Mouse (Mus musculus) hindbrain, postnatal 0 days (tissue): ENCODE results near the gene Tmem52. TPM values are rescaled to one million over a fixed set of nuclear protein-coding genes. Genes with fewer than 3 reads are reported as not detected.
"Not testable (repeated sequence)": the region's sequence is repeated elsewhere in the genome, so short reads cannot be mapped to it uniquely, and the experiment has no call there.

Source experiments
- ATAC-seq: fragments of 200-750 bp; cut with Nextera tagmentation; 2 replicates; pipeline ENCODE4 v1.8.0; 2017; ENCODE audit warnings: mild to moderate bottlenecking, moderate TSS enrichment, moderate library complexity
- DNase-seq: peaks from one replicate; pipeline ENCODE4 v3.0.0-alpha.2; 2015; ENCODE audit warnings: low spot score
- H3K27ac ChIP-seq: fragments of 300-500 bp; sonication (generic); 2 replicates; pipeline ENCODE4 v1.5.1; 2014; ENCODE audit warnings: mild to moderate bottlenecking
- H3K27me3 ChIP-seq: fragments of 300-500 bp; sonication (generic); 2 replicates; pipeline ENCODE4 v1.6.1; 2014; ENCODE audit warnings: low read length, mixed read lengths; ENCODE audit not compliant: insufficient read depth
- H3K36me3 ChIP-seq: fragments of 300-500 bp; sonication (generic); 2 replicates; pipeline ENCODE4 v1.6.1; 2014; ENCODE audit warnings: low read length, mixed read lengths; ENCODE audit not compliant: insufficient read depth
- H3K4me1 ChIP-seq: fragments of 300-500 bp; sonication (generic); 2 replicates; pipeline ENCODE4 v1.6.1; 2014; ENCODE audit warnings: antibody characterized with exemption, low read length, mixed read lengths; ENCODE audit not compliant: insufficient read depth
- H3K4me2 ChIP-seq: fragments of 300-500 bp; sonication (generic); 2 replicates; pipeline ENCODE4 v1.6.1; 2014; ENCODE audit warnings: low read depth, mild to moderate bottlenecking, low read length, moderate library complexity, mixed read lengths
- H3K4me3 ChIP-seq: fragments of 300-500 bp; sonication (generic); 2 replicates; pipeline ENCODE4 v1.5.1; 2014; ENCODE audit warnings: low read length
- H3K9ac ChIP-seq: fragments of 300-500 bp; sonication (generic); replicated peaks from 2 replicates; pipeline ENCODE4 v1.6.1; 2014; ENCODE audit warnings: mild to moderate bottlenecking, low read length, moderate library complexity, mixed read lengths
- H3K9me3 ChIP-seq: fragments of 300-500 bp; sonication (generic); 2 replicates; pipeline ENCODE4 v1.6.1; 2016; ENCODE audit warnings: low read length, mixed read lengths
- CTCF ChIP-seq: IDR thresholded peaks from 2 replicates; pipeline ENCODE4 v1.5.1; 2016; ENCODE audit warnings: antibody characterized with exemption, control low read depth, low read depth
- WGBS: fragments of 180-500 bp; shearing (Covaris S2); extraction: QIAGEN DNeasy Blood & Tissue Kit; methylation state at CpG from one replicate; pipeline ENCODE4 v1.1.7; 2014; 5-methylcytosine and 5-hydroxymethylcytosine counted together
- polyA plus RNA-seq: library from polyadenylated mRNA; unstranded; fragments of >200 nt; fragmentation: Nextera tagmentation; extraction: Ambion mirVana; gene quantifications from 2 replicates; pipeline ENCODE4 v1.2.1, GENCODE M21; 2015
- total RNA-seq: library from RNA; depleted of rRNA; stranded (reverse); fragments of >200 nt; gene quantifications from 2 replicates; pipeline ENCODE4 v1.2.3, GENCODE M21; 2014

Tmem52 gene
- total and polyA plus RNA-seq, 2 experiments from 2014 or later = 0.46 to 3.7 TPM

- H3K27ac ChIP-seq = no peak overlapping the region
- no peaks in the 10 kb centered on the region for H3K27me3 ChIP-seq
- TF ChIP-seq CTCF = no peak
- H3K9ac ChIP-seq = no peak overlapping the region
- no peak overlapping the region for H3K4me2 ChIP-seq
- peaks cover 5% of the 10 kb centered on the region; the same call in 1 of the 2 replicates for H3K4me1 ChIP-seq
- 90% methylated on average over 7 of the region's 7 CpGs for WGBS
- ATAC-seq (no peak), DNase-seq (no peak)
- H3K36me3 ChIP-seq = no peaks in the 10 kb centered on the region
- H3K4me3 ChIP-seq = no peak overlapping the region
- no peaks in the 10 kb centered on the region for H3K9me3 ChIP-seq
Observed at GRCm38 (mm10) chr4:155470997-155471396, 2.1 kb downstream of the Tmem52 start.

GRCm38 (mm10) chr4:155471406-155471805, 2.5 kb downstream of the Tmem52 start:
- ATAC-seq (no peak), DNase-seq (no peak)
- H3K27me3 ChIP-seq = no peaks in the 10 kb centered on the region
- TF ChIP-seq CTCF = no peak
- H3K4me3 ChIP-seq = no peak overlapping the region
- H3K27ac ChIP-seq = no peak overlapping the region
- WGBS = 86% methylated on average over 7 of the region's 7 CpGs
- no peaks in the 10 kb centered on the region for H3K36me3 ChIP-seq
- no peak overlapping the region for H3K4me2 ChIP-seq
- H3K4me1 ChIP-seq = peaks cover 5% of the 10 kb centered on the region; the same call in 1 of the 2 replicates
- H3K9ac ChIP-seq = no peak overlapping the region
- no peaks in the 10 kb centered on the region for H3K9me3 ChIP-seq

- 55% methylated on average over 3 of the region's 3 CpGs for WGBS
- DNase-seq = peak; percentile 36
Observed at GRCm38 (mm10) chr4:155472716-155473290, 3.9 kb downstream of the Tmem52 start.

GRCm38 (mm10) chr4:155473319-155473718, 4.4 kb downstream of the Tmem52 start:
- no peaks in the 10 kb centered on the region for H3K36me3 ChIP-seq
- H3K4me1 ChIP-seq = peaks cover 5% of the 10 kb centered on the region; the same call in 1 of the 2 replicates
- ATAC-seq (no peak), DNase-seq (peak; percentile 61)
- no peak overlapping the region for H3K4me3 ChIP-seq
- H3K9me3 ChIP-seq = no peaks in the 10 kb centered on the region
- H3K4me2 ChIP-seq = no peak overlapping the region
- H3K27ac ChIP-seq = peak overlapping the region; percentile 15; the same call in 1 of the 2 replicates
- 48% methylated on average over 5 of the region's 5 CpGs for WGBS
- H3K27me3 ChIP-seq = no peaks in the 10 kb centered on the region
- no peak overlapping the region for H3K9ac ChIP-seq
- TF ChIP-seq CTCF = no peak

More at GRCm38 (mm10) chr4:155472716-155473290, 3.9 kb downstream of the Tmem52 start:
- Histone ChIP-seq H3K27ac (peak overlapping the region; percentile 15; the same call in 1 of the 2 replicates), H3K27me3 (no peaks in the 10 kb centered on the region), H3K9me3 (no peaks in the 10 kb centered on the region), H3K9ac (no peak overlapping the region), H3K36me3 (no peaks in the 10 kb centered on the region), H3K4me3 (no peak overlapping the region), H3K4me1 (peaks cover 5% of the 10 kb centered on the region; the same call in 1 of the 2 replicates), H3K4me2 (no peak overlapping the region)
- ATAC-seq = no peak
- TF ChIP-seq CTCF = no peak

GRCm38 (mm10) chr4:155473796-155474195, 4.9 kb downstream of the Tmem52 start:
- H3K27me3 ChIP-seq, H3K4me3 ChIP-seq, ATAC-seq, H3K9ac ChIP-seq, H3K4me2 ChIP-seq, H3K36me3 ChIP-seq, H3K9me3 ChIP-seq, H3K4me1 ChIP-seq, H3K27ac ChIP-seq, DNase-seq: not testable (repeated sequence)
- 58% methylated on average over 2 of the region's 2 CpGs for WGBS

- Histone ChIP-seq H3K9me3 (no peaks in the 10 kb centered on the region), H3K4me2 (peak overlapping the region; percentile 43), H3K9ac (no peak overlapping the region), H3K36me3 (no peaks in the 10 kb centered on the region), H3K27me3 (no peaks in the 10 kb centered on the region), H3K4me3 (no peak overlapping the region), H3K4me1 (no peaks in the 10 kb centered on the region), H3K27ac (no peak overlapping the region)
- ATAC-seq (peak; percentile 83), DNase-seq (peak; percentile 86)
- WGBS = 17% methylated on average over 28 of the region's 28 CpGs
- TF ChIP-seq CTCF = peak; percentile 96
Observed at GRCm38 (mm10) chr4:155481381-155482124, 12.6 kb downstream of the Tmem52 start.

GRCm38 (mm10) chr4:155482125-155482480, 13.2 kb downstream of the Tmem52 start:
- H3K9ac ChIP-seq = no peak overlapping the region
- H3K36me3 ChIP-seq = no peaks in the 10 kb centered on the region
- H3K9me3 ChIP-seq = no peaks in the 10 kb centered on the region
- H3K27ac ChIP-seq = no peak overlapping the region
- H3K27me3 ChIP-seq = no peaks in the 10 kb centered on the region
- no peak for TF ChIP-seq CTCF
- no peak overlapping the region for H3K4me3 ChIP-seq
- ATAC-seq (no peak), DNase-seq (no peak)
- no peak overlapping the region for H3K4me2 ChIP-seq
- H3K4me1 ChIP-seq = no peaks in the 10 kb centered on the region
- 88% methylated on average over 6 of the region's 6 CpGs for WGBS
